ENCODE assay signal across 24 mouse cellular contexts in the genomic region with DNA sequence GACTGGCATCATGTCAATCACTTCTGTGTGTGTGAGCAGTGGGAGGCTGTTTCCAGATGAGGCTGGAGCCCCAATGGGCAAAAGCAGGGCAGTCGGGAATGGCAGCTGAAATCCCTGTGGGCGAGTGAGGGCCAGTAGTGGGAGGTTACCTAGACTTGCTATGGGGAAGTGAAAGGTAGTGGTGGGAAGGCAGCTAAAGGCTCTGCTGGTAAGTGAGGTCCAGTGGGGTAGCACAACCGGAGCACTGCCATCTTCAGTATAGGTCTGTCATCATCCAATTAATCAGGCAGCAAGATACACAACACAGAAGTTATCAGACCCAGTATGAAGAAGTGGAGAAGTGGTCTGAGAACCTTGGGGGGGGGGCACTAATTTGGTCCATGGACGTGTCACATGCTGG. TPM values are rescaled to one million over a fixed set of nuclear protein-coding genes. Genes with fewer than 3 reads are reported as not detected.
"Had no signal": no experiment of that assay in that cellular context is flagged by ENCODE, and none has a peak within 500 bp of the region (broad histone marks: within the 10 kb centered on the region; RNA-seq: fewer than 3 reads in every experiment).

No protein-coding gene starts in this region.

- H3K9me3 ChIP-seq: midbrain, embryonic 10.5 days; midbrain, embryonic 13.5 days; midbrain, embryonic 15.5 days; neural tube, embryonic 12.5 days; stomach, embryonic 15.5 days had no signal

- H3K27me3 ChIP-seq: midbrain, embryonic 13.5 days; midbrain, embryonic 15.5 days; neural tube, embryonic 12.5 days; stomach, embryonic 15.5 days had no signal

- DNase-seq: lung, adult 18-20 months; lung, embryonic 14.5 days; lung, postnatal 10 days; lung, postnatal 4 days; right cerebral cortex, postnatal 14 days; thymus, adult 2 months; thymus, postnatal 25 days; thymus, postnatal 4 days had no signal

- ATAC-seq: midbrain, embryonic 13.5 days; midbrain, embryonic 15.5 days had no signal

- H3K36me3 ChIP-seq: midbrain, embryonic 10.5 days; midbrain, embryonic 13.5 days; midbrain, embryonic 15.5 days; neural tube, embryonic 12.5 days; stomach, embryonic 15.5 days had no signal

- H3K27ac ChIP-seq: midbrain, embryonic 10.5 days; midbrain, embryonic 13.5 days; midbrain, embryonic 15.5 days; neural tube, embryonic 12.5 days; stomach, embryonic 15.5 days; stomach, postnatal 0 days had no signal

- H3K9ac ChIP-seq: lung, embryonic 14.5 days; midbrain, embryonic 13.5 days; midbrain, embryonic 15.5 days; neural tube, embryonic 12.5 days; stomach, embryonic 15.5 days had no signal

- H3K4me3 ChIP-seq: midbrain, embryonic 10.5 days; midbrain, embryonic 13.5 days; midbrain, embryonic 15.5 days; neural tube, embryonic 12.5 days; stomach, embryonic 15.5 days had no signal

- H3K4me1 ChIP-seq: midbrain, embryonic 13.5 days; midbrain, embryonic 15.5 days; neural tube, embryonic 12.5 days; stomach, embryonic 15.5 days had no signal

- H3K4me2 ChIP-seq: lung, embryonic 14.5 days; midbrain, embryonic 13.5 days; midbrain, embryonic 15.5 days; neural tube, embryonic 12.5 days; stomach, embryonic 15.5 days had no signal

RNA-seq across cellular contexts. Expression of a gene that starts 0.5 kb away (rescaled TPM):
- total RNA-seq: megakaryocyte, adult 5-6 weeks; megakaryocyte-erythroid progenitor cell, adult 5-6 weeks; midbrain, postnatal 0 days; monocyte, adult 5-6 weeks; neutrophil, adult 5-6 weeks had no signal
- polyA plus RNA-seq: lung, embryonic 14.5 days; midbrain, embryonic 10.5 days; midbrain, embryonic 13.5 days; midbrain, embryonic 15.5 days; midbrain, postnatal 0 days; neural tube, embryonic 12.5 days; neural tube, embryonic 14.5 days; testis, adult 2 months; urinary bladder, adult 2 months had no signal

RNA-seq across cellular contexts. Expression of a gene that starts 13.7 kb away (rescaled TPM):
- total RNA-seq: megakaryocyte, adult 5-6 weeks; megakaryocyte-erythroid progenitor cell, adult 5-6 weeks; midbrain, postnatal 0 days; monocyte, adult 5-6 weeks; neutrophil, adult 5-6 weeks had no signal
- polyA plus RNA-seq: lung, embryonic 14.5 days; lung, embryonic 16.5 days; midbrain, embryonic 10.5 days; midbrain, embryonic 13.5 days; midbrain, embryonic 15.5 days; midbrain, postnatal 0 days; neural tube, embryonic 12.5 days; neural tube, embryonic 14.5 days; spleen, adult 2 months; stomach, embryonic 15.5 days; stomach, postnatal 0 days; testis, adult 2 months; thymus, adult 2 months; urinary bladder, adult 2 months had no signal

RNA-seq across cellular contexts. Expression of a gene that starts 25.7 kb away (rescaled TPM):
- total RNA-seq: megakaryocyte, adult 5-6 weeks; megakaryocyte-erythroid progenitor cell, adult 5-6 weeks; midbrain, postnatal 0 days; monocyte, adult 5-6 weeks; neutrophil, adult 5-6 weeks had no signal
- polyA plus RNA-seq: lung, embryonic 14.5 days; lung, embryonic 16.5 days; midbrain, embryonic 10.5 days; midbrain, embryonic 13.5 days; midbrain, embryonic 15.5 days; midbrain, postnatal 0 days; neural tube, embryonic 12.5 days; neural tube, embryonic 14.5 days; spleen, adult 2 months; testis, adult 2 months; urinary bladder, adult 2 months had no signal

RNA-seq across cellular contexts. Expression of a gene that starts 27.5 kb away (rescaled TPM):
- total RNA-seq: megakaryocyte-erythroid progenitor cell, adult 5-6 weeks had no signal
